Mouse (Mus musculus) heart, adult 2 months (tissue): ENCODE results near the gene Vmn1r196.

Experiments
- CTCF ChIP-seq: fragments of 200-600 bp; IDR thresholded peaks from 2 replicates; pipeline ENCODE4 v1.8.1; 2022; ENCODE audit warnings: antibody characterized with exemption, mild to moderate bottlenecking, moderate library complexity
- POLR2A ChIP-seq: fragments of 200-500 bp; IDR thresholded peaks from 2 replicates; pipeline ENCODE4 v1.6.1; 2011; ENCODE audit warnings: mild to moderate bottlenecking, low read depth, low read length, control low read depth; ENCODE audit not compliant: insufficient read depth

DNA sequence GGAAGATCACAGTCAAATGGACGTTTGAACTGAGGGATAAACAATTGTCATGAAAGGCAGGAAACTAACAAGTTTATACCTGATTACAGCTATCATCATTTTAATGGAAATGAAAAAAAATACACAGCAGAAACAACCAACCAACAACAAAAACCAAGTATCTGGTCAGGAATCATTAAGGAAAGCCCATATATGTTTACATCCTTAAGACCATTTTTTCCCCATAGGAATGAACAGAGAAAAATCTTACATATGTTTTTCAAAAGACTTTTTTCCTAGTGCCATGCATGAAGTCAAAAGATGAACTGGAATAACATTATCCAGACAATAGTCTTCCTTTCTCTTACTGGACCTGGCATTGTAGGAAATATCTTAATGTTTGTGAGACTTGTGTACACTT, 45.8 kb upstream of the Vmn1r196 start, which contains the start of gene Vmn1r194:
- TF ChIP-seq CTCF (no peak), POLR2A (no peak)
